Mouse (Mus musculus): ENCODE data around the gene Slco2a1. TPM values are rescaled to one million over a fixed set of nuclear protein-coding genes. Genes with fewer than 3 reads are reported as not detected.

Slco2a1 gene
- total and polyA plus RNA-seq, 3 experiments = 3.6 to 4.8 (median 4.7) TPM

DNA sequence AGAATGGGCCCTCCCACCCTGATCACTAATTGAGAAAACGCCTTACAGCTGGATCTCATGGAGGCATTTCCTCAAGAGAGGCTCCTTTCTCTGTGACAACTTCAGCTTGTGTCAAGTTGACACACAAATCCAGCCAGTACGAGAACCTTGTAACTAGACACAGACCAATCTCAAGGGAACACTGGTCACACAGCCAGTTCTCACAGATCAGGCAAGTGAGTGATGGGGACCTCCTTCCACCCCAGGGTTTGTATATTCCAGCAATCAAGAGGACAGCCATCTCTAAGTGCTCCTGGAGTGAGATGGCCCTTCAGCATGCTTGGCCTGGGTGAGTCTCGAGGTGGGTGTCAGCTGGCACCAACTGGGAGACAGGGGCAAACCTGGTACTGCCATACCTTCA, 32.6 kb upstream of the Slco2a1 start:
- intact Hi-C loops (cut with DNase I) = no loop called here

DNA sequence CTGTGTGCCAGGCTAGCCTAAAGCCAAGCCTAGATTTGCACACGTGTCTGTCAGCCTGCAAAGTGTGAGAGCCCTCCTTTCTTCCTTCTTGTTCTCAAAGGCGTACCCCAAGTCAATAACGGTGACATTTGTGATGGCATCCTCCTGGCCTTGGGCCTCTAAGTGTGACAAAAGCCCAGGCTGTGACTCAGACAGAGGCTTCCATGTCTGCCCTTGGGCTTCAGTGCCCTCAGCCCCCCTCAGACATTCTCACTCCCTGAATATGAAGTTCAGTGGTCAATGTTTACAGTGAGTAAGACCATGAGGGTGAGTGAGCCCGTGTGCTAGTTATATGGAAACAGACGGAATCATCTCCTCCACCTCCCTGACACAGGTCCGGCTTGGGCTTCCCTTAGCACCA, 29.8 kb upstream of the Slco2a1 start:
- no peaks in the 10 kb centered on the region for H3K4me1 ChIP-seq (ENCODE audit: control insufficient read depth, insufficient read depth, low read length)
- H3K79me2 ChIP-seq (replicated peaks; ENCODE audit: control insufficient read depth, insufficient read depth, low read length) = no peaks in the 10 kb centered on the region
- TF ChIP-seq CTCF (IDR thresholded peaks at IDR 0.05) = no peak
- TF ChIP-seq POLR2A (IDR thresholded peaks at IDR 0.05; ENCODE audit: insufficient read depth, low read depth, low read length) = no peak
- TF ChIP-seq EP300 (IDR thresholded peaks at IDR 0.05; ENCODE audit: insufficient read depth, low read depth, low read length) = no peak
- H3K27me3 ChIP-seq (ENCODE audit: control insufficient read depth, insufficient read depth, low read length) = no peaks in the 10 kb centered on the region
- no peak overlapping the region for H3K4me3 ChIP-seq
- no peaks in the 10 kb centered on the region for H3K36me3 ChIP-seq (ENCODE audit: control insufficient read depth, insufficient read depth, low read length)
- no peak overlapping the region for H3K27ac ChIP-seq
- WGBS = 79% methylated on average over 6 of the region's 6 CpGs
- DNase-seq = no peak
- no peak overlapping the region for H3K9ac ChIP-seq (ENCODE audit: low read depth, low read length)
- intact Hi-C loops (cut with DNase I) = no loop called here

More for the DNA sequence above, 32.6 kb upstream of the Slco2a1 start:
- no peak overlapping the region for H3K27ac ChIP-seq
- H3K79me2 ChIP-seq (replicated peaks; ENCODE audit: control insufficient read depth, insufficient read depth, low read length) = no peaks in the 10 kb centered on the region
- no peaks in the 10 kb centered on the region for H3K36me3 ChIP-seq (ENCODE audit: control insufficient read depth, insufficient read depth, low read length)
- no peak overlapping the region for H3K4me3 ChIP-seq
- no peak overlapping the region for H3K9ac ChIP-seq (ENCODE audit: low read depth, low read length)
- WGBS = 81% methylated on average over 3 of the region's 3 CpGs
- H3K27me3 ChIP-seq (ENCODE audit: control insufficient read depth, insufficient read depth, low read length) = no peaks in the 10 kb centered on the region
- TF ChIP-seq POLR2A (IDR thresholded peaks at IDR 0.05; ENCODE audit: insufficient read depth, low read depth, low read length) (no peak), CTCF (IDR thresholded peaks at IDR 0.05) (no peak), EP300 (IDR thresholded peaks at IDR 0.05; ENCODE audit: insufficient read depth, low read depth, low read length) (no peak)
- no peaks in the 10 kb centered on the region for H3K4me1 ChIP-seq (ENCODE audit: control insufficient read depth, insufficient read depth, low read length)
- DNase-seq = no peak

DNA sequence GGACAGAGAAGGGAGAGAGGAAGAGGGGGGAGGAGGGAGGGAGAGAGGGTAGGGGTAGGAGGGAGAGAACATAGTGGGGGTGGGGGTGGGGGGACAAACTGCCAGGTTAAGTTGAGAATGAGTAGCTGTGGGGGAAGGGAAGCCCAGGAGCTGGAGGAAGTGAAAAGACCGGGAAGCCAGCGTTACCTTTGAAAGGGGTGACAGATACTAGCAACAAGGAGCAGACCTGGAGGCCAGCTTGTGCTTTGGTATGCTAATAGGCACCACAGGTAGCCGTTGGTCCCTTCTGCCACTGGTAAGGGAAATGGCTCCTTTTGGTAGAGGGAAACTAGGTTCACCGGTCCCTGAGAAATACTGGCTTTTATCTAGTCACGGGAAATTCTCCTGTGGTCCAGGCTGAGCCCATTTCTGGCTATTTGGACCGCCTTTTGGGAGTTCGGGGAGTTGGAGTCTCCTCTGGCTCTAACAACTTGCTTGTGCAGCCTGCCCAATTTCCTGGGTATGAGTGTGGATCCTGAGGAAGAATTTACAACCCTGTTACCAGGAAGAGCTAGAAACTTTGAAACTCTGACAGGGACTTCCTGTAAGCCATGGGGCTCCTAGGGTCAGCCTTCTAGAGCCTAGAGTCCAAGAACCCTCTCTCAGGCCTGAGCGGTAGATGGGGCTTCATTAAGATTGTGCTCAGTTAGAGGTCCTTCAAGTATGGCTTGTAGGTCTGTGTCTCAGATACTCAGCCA, 27.0 kb upstream of the Slco2a1 start:
- WGBS = 48% methylated on average over 8 of the region's 8 CpGs
- intact Hi-C loops (cut with DNase I) = no loop called here
- no peaks in the 10 kb centered on the region for H3K79me2 ChIP-seq (replicated peaks; ENCODE audit: control insufficient read depth, insufficient read depth, low read length)
- no peaks in the 10 kb centered on the region for H3K4me1 ChIP-seq (ENCODE audit: control insufficient read depth, insufficient read depth, low read length)
- no peak overlapping the region for H3K4me3 ChIP-seq
- no peaks in the 10 kb centered on the region for H3K27me3 ChIP-seq (ENCODE audit: control insufficient read depth, insufficient read depth, low read length)
- DNase-seq = no peak
- no peak overlapping the region for H3K9ac ChIP-seq (ENCODE audit: low read depth, low read length)
- H3K36me3 ChIP-seq (ENCODE audit: control insufficient read depth, insufficient read depth, low read length) = no peaks in the 10 kb centered on the region
- TF ChIP-seq POLR2A (IDR thresholded peaks at IDR 0.05; ENCODE audit: insufficient read depth, low read depth, low read length) (no peak), EP300 (IDR thresholded peaks at IDR 0.05; ENCODE audit: insufficient read depth, low read depth, low read length) (no peak), CTCF (IDR thresholded peaks at IDR 0.05) (no peak)
- H3K27ac ChIP-seq = no peak overlapping the region

DNA sequence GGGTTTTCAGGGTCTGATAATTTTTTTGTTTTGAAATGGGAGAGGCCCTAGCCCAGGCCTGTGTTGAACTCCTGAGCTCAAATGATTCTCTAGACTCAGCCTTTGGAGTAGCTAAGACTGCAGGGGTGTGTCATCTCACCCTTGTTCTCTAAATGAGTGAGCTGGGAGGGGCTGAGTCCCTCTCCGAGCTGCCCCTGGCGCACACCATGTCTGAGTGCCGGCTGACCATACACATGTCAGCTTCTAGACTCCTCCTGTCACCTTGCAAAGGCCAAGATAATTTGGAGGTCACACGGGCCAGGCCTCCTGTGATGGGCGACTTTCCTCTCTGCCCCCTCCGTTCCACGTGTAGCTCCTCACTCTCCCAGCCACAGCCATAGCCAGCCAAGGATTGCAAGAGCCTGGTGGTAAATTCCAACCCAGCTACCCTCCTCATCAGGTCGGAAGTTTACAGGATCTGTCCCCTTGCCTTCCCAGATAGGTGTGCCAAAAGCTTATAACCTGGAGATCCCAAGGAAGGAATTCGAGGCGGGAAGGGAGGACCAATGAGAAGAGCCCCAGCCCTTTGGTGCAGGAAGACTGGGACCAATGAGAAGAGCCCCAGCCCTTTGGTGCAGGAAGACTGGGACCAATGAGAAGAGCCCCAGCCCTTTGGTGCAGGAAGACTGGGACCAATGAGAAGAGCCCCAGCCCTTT, 26.3 kb upstream of the Slco2a1 start:
- Histone ChIP-seq H3K4me3 (no peak overlapping the region), H3K36me3 (ENCODE audit: control insufficient read depth, insufficient read depth, low read length) (no peaks in the 10 kb centered on the region), H3K27ac (no peak overlapping the region), H3K79me2 (replicated peaks; ENCODE audit: control insufficient read depth, insufficient read depth, low read length) (no peaks in the 10 kb centered on the region), H3K27me3 (ENCODE audit: control insufficient read depth, insufficient read depth, low read length) (no peaks in the 10 kb centered on the region), H3K9ac (ENCODE audit: low read depth, low read length) (no peak overlapping the region), H3K4me1 (ENCODE audit: control insufficient read depth, insufficient read depth, low read length) (no peaks in the 10 kb centered on the region)
- intact Hi-C loops (cut with DNase I) = no loop called here
- DNase-seq = no peak
- TF ChIP-seq EP300 (IDR thresholded peaks at IDR 0.05; ENCODE audit: insufficient read depth, low read depth, low read length) = no peak
- TF ChIP-seq POLR2A (IDR thresholded peaks at IDR 0.05; ENCODE audit: insufficient read depth, low read depth, low read length) = no peak
- TF ChIP-seq CTCF (IDR thresholded peaks at IDR 0.05) = no peak
- 76% methylated on average over 10 of the region's 10 CpGs for WGBS

DNA sequence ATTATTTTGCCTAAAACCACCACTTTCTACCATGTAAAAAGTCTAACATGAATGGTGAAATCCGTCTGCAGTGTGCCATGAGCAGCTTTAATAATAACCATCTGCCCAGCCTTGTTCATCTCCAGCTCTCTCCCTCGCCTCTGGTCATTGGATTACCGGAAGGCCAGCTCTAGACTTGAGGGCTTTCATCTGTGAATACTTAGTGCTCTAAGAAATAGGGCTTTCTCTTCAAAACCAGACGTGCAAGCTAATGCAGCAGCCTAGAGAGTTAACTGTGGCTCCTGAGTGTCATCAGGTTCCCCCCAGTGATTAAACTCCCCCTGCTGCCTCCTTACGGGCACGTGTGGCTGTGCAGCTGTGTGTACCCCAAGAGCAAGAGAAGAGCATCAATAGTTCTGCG, 25.2 kb upstream of the Slco2a1 start:
- no peak overlapping the region for H3K4me3 ChIP-seq
- no peaks in the 10 kb centered on the region for H3K36me3 ChIP-seq (ENCODE audit: control insufficient read depth, insufficient read depth, low read length)
- TF ChIP-seq EP300 (IDR thresholded peaks at IDR 0.05; ENCODE audit: insufficient read depth, low read depth, low read length) = no peak
- no peak for TF ChIP-seq POLR2A (IDR thresholded peaks at IDR 0.05; ENCODE audit: insufficient read depth, low read depth, low read length)
- TF ChIP-seq CTCF (IDR thresholded peaks at IDR 0.05) = no peak
- no peaks in the 10 kb centered on the region for H3K27me3 ChIP-seq (ENCODE audit: control insufficient read depth, insufficient read depth, low read length)
- DNase-seq = no peak
- H3K9ac ChIP-seq (ENCODE audit: low read depth, low read length) = no peak overlapping the region
- no peaks in the 10 kb centered on the region for H3K79me2 ChIP-seq (replicated peaks; ENCODE audit: control insufficient read depth, insufficient read depth, low read length)
- WGBS = 77% methylated on average over 7 of the region's 7 CpGs
- no peak overlapping the region for H3K27ac ChIP-seq
- intact Hi-C loops (cut with DNase I) = no loop called here
- no peaks in the 10 kb centered on the region for H3K4me1 ChIP-seq (ENCODE audit: control insufficient read depth, insufficient read depth, low read length)

DNA sequence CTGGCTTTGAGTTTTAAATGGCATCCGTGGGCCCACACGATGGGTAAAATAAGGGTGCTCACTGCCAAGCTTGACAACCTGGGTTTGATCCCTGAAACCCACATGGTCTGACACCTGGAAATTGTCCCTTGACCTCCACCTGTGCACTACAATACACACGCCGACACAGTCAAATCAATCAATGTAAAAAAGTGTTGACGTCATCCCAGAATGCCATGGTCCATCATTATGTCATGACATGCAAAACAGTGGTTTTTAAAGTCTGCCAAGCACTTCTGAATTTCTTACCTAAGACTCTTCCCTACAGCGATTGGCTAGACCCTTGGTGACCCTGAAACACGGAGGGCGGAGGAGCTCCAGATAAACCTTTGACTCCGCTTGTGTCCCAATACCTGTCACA, 23.9 kb upstream of the Slco2a1 start:
- Histone ChIP-seq H3K79me2 (replicated peaks; ENCODE audit: control insufficient read depth, insufficient read depth, low read length) (no peaks in the 10 kb centered on the region), H3K27ac (no peak overlapping the region), H3K9ac (ENCODE audit: low read depth, low read length) (no peak overlapping the region), H3K4me3 (no peak overlapping the region), H3K36me3 (ENCODE audit: control insufficient read depth, insufficient read depth, low read length) (no peaks in the 10 kb centered on the region), H3K4me1 (ENCODE audit: control insufficient read depth, insufficient read depth, low read length) (no peaks in the 10 kb centered on the region), H3K27me3 (ENCODE audit: control insufficient read depth, insufficient read depth, low read length) (no peaks in the 10 kb centered on the region)
- no peak for TF ChIP-seq CTCF (IDR thresholded peaks at IDR 0.05)
- no peak for TF ChIP-seq POLR2A (IDR thresholded peaks at IDR 0.05; ENCODE audit: insufficient read depth, low read depth, low read length)
- no peak for TF ChIP-seq EP300 (IDR thresholded peaks at IDR 0.05; ENCODE audit: insufficient read depth, low read depth, low read length)
- intact Hi-C loops (cut with DNase I) = no loop called here
- WGBS = 88% methylated on average over 9 of the region's 9 CpGs
- DNase-seq = no peak

All from heart, adult 2 months (tissue).